Mouse (Mus musculus) NIH3T3 (cell line): Measurements from ENCODE around the gene Agpat2.

Experiments
- DNase-seq: peaks from one replicate; pipeline ENCODE4 v3.0.0-alpha.2; 2012; ENCODE audit warnings: low read depth

The Agpat2 gene

GRCm38 (mm10) chr2:26595725-26596435 is 8.3 kb downstream of the Agpat2 start:
- DNase-seq, result no peak

GRCm38 (mm10) chr2:26594934-26595724 is 9.1 kb downstream of the Agpat2 start:
- DNase-seq, result no peak

- no peak for DNase-seq
Measured at GRCm38 (mm10) chr2:26594461-26594933, 9.7 kb downstream of the Agpat2 start.

GRCm38 (mm10) chr2:26594022-26594346 is 10.2 kb downstream of the Agpat2 start:
- DNase-seq, result peak; percentile 78

- no peak for DNase-seq
Measured at GRCm38 (mm10) chr2:26593211-26594021, 10.8 kb downstream of the Agpat2 start.

- no peak for DNase-seq
Measured at GRCm38 (mm10) chr2:26591416-26591815, 12.8 kb downstream of the Agpat2 start.

GRCm38 (mm10) chr2:26590962-26591361 is 13.3 kb downstream of the Agpat2 start:
- no peak for DNase-seq

- DNase-seq, result no peak
Measured at GRCm38 (mm10) chr2:26590282-26590681, 13.9 kb downstream of the Agpat2 start.

GRCm38 (mm10) chr2:26589284-26589683 is 14.9 kb downstream of the Agpat2 start:
- no peak for DNase-seq

GRCm38 (mm10) chr2:26588573-26588972 is 15.6 kb downstream of the Agpat2 start:
- peak; percentile 52 for DNase-seq

GRCm38 (mm10) chr2:26587044-26587405 is 17.2 kb downstream of the Agpat2 start:
- DNase-seq, result peak; percentile 35

GRCm38 (mm10) chr2:26586294-26587043 is 17.7 kb downstream of the Agpat2 start, which contains the start of gene Gm20532:
TSS of gene Gm20532 (plus strand) at chr2:26586639.
- peak; percentile 60 for DNase-seq

- DNase-seq, result peak; percentile 48
Measured at GRCm38 (mm10) chr2:26585713-26586112, 18.5 kb downstream of the Agpat2 start.

GRCm38 (mm10) chr2:26583640-26584039 is 20.6 kb downstream of the Agpat2 start:
- DNase-seq, result no peak

GRCm38 (mm10) chr2:26582741-26583140 is 21.5 kb downstream of the Agpat2 start:
- no peak for DNase-seq

GRCm38 (mm10) chr2:26582203-26582602 is 22.0 kb downstream of the Agpat2 start:
- DNase-seq, result no peak

- DNase-seq, result no peak
Measured at GRCm38 (mm10) chr2:26580751-26581150, 23.5 kb downstream of the Agpat2 start.

- no peak for DNase-seq
Measured at GRCm38 (mm10) chr2:26579714-26580113, 24.5 kb downstream of the Agpat2 start, which contains the start of gene Egfl7. TSS of gene Egfl7 (plus strand) at chr2:26580014.

GRCm38 (mm10) chr2:26578369-26578768 is 25.8 kb downstream of the Agpat2 start:
- no peak for DNase-seq

- no peak for DNase-seq
Measured at GRCm38 (mm10) chr2:26576462-26576861, 27.8 kb downstream of the Agpat2 start.

GRCm38 (mm10) chr2:26575865-26576264 is 28.4 kb downstream of the Agpat2 start:
- no peak for DNase-seq

- no peak for DNase-seq
Measured at GRCm38 (mm10) chr2:26575378-26575777, 28.8 kb downstream of the Agpat2 start.
